Mouse (Mus musculus) intestine, embryonic 16.5 days (tissue): Measurements from ENCODE around the gene 2700049A03Rik. TPM values are rescaled to one million over a fixed set of nuclear protein-coding genes. Genes with fewer than 3 reads are reported as not detected.
A peak's percentile ranks its signal among the peaks of the same experiment; 100 is the strongest.

Experiments
- ATAC-seq: fragments of 200-750 bp; cut with Nextera tagmentation; 2 replicates; pipeline ENCODE4 v1.8.0; 2017; ENCODE audit warnings: moderate TSS enrichment, moderate library complexity
- H3K27ac ChIP-seq: fragments of 300-500 bp; sonication (generic); 2 replicates; pipeline ENCODE4 v1.5.1; 2014; ENCODE audit warnings: mild to moderate bottlenecking, low read length
- H3K27me3 ChIP-seq: fragments of 300-500 bp; sonication (generic); replicated peaks from 2 replicates; pipeline ENCODE4 v1.6.1; 2014; ENCODE audit warnings: low read length, control low read depth, mixed read lengths; ENCODE audit not compliant: control insufficient read depth, insufficient read depth
- H3K36me3 ChIP-seq: fragments of 300-500 bp; sonication (generic); 2 replicates; pipeline ENCODE4 v1.6.1; 2014; ENCODE audit warnings: low read length, control low read depth; ENCODE audit not compliant: control insufficient read depth, insufficient read depth
- H3K4me1 ChIP-seq: fragments of 300-500 bp; sonication (generic); 2 replicates; pipeline ENCODE4 v1.6.1; 2014; ENCODE audit warnings: low read length, control low read depth, mixed read lengths; ENCODE audit not compliant: control insufficient read depth, insufficient read depth
- H3K4me2 ChIP-seq: fragments of 300-500 bp; sonication (generic); 2 replicates; pipeline ENCODE4 v1.6.1; 2014; ENCODE audit warnings: low read depth, low read length, control low read depth
- H3K4me3 ChIP-seq: fragments of 300-500 bp; sonication (generic); 2 replicates; pipeline ENCODE4 v1.5.1; 2014; ENCODE audit warnings: mild to moderate bottlenecking, low read length
- H3K9ac ChIP-seq: fragments of 300-500 bp; sonication (generic); 2 replicates; pipeline ENCODE4 v1.6.1; 2014; ENCODE audit warnings: low read depth, low read length
- H3K9me3 ChIP-seq: fragments of 300-500 bp; sonication (generic); 2 replicates; pipeline ENCODE4 v1.6.1; 2016; ENCODE audit warnings: low read length, control low read depth; ENCODE audit not compliant: control insufficient read depth
- WGBS: fragments of 180-500 bp; shearing (Covaris S2); extraction: QIAGEN DNeasy Blood & Tissue Kit; methylation state at CpG from one replicate; pipeline ENCODE4 v1.1.7; 2014; 5-methylcytosine and 5-hydroxymethylcytosine counted together
- polyA plus RNA-seq: library from polyadenylated mRNA; unstranded; fragments of >200 nt; fragmentation: Nextera tagmentation; extraction: Ambion mirVana; gene quantifications from 2 replicates; pipeline ENCODE4 v1.2.1, GENCODE M21; 2015

2700049A03Rik gene
- polyA plus RNA-seq, 1 experiment from 2014 or later: 11.0 TPM

- 27% methylated on average over 5 of the region's 5 CpGs for WGBS
- no peaks in the 10 kb centered on the region for H3K9me3 ChIP-seq
- peak overlapping the region; percentile 99 for H3K4me3 ChIP-seq
- H3K9ac ChIP-seq: no peak overlapping the region
- H3K27ac ChIP-seq: no peak overlapping the region
- peak overlapping the region; percentile 73 for H3K4me2 ChIP-seq
- no peaks in the 10 kb centered on the region for H3K27me3 ChIP-seq
- ATAC-seq: 0 out of 2 replicates have a peak, but pooled peaks have one; percentile 16
- H3K4me1 ChIP-seq: peaks cover 9% of the 10 kb centered on the region
- H3K36me3 ChIP-seq: peaks cover 7% of the 10 kb centered on the region
Measured at GRCm38 (mm10) chr12:71135581-71135980, 1.1 kb upstream of the 2700049A03Rik start.

DNA sequence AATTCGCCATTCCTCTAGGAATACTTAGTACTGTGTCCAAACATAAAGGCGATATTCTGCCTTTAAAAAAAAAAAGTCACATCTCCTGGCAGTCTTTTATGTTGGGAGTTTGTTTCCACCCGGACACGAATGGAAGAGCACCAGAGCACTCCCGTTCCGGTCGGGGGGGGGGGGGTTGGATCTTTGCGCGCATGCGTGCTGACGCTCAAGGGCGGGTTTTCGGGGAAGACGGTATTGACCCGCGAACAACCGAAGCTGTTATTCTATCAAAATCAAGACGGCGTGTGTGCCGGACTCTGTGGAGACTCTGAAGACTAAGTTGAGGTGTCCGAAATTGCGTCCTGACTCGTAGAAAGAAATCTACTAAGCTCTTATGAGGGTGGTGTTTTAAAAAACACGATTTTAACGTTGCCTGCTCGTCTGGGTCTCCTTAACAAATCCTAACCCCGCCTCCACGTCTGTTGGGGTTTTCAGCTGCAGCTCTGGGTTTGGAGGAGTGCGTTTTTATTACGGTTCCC is 385 bp downstream of the 2700049A03Rik start:
- peak; percentile 77 for ATAC-seq
- no peaks in the 10 kb centered on the region for H3K9me3 ChIP-seq
- H3K9ac ChIP-seq: peak overlapping the region; percentile 97
- peak overlapping the region; percentile 94 for H3K4me2 ChIP-seq
- peaks cover 9% of the 10 kb centered on the region for H3K4me1 ChIP-seq
- WGBS: under 1% methylated on average over 30 of the region's 30 CpGs
- no peaks in the 10 kb centered on the region for H3K27me3 ChIP-seq
- peaks cover 3% of the 10 kb centered on the region; the same call in 1 of the 2 replicates for H3K36me3 ChIP-seq
- peak overlapping the region; percentile 73 for H3K27ac ChIP-seq
- H3K4me3 ChIP-seq: peak overlapping the region; percentile 99

- no peak overlapping the region for H3K27ac ChIP-seq
- H3K9me3 ChIP-seq: no peaks in the 10 kb centered on the region
- peaks cover 3% of the 10 kb centered on the region for H3K36me3 ChIP-seq
- ATAC-seq: no peak
- H3K9ac ChIP-seq: peak overlapping the region; percentile 70
- WGBS: 1% methylated on average over 11 of the region's 11 CpGs
- no peaks in the 10 kb centered on the region for H3K27me3 ChIP-seq
- peaks cover 9% of the 10 kb centered on the region for H3K4me1 ChIP-seq
- peak overlapping the region; percentile 99 for H3K4me3 ChIP-seq
- H3K4me2 ChIP-seq: peak overlapping the region; percentile 94
Measured at GRCm38 (mm10) chr12:71137686-71138085, 1.0 kb downstream of the 2700049A03Rik start.

GRCm38 (mm10) chr12:71139258-71139828 is 2.7 kb downstream of the 2700049A03Rik start:
- peaks cover 9% of the 10 kb centered on the region for H3K4me1 ChIP-seq
- peaks cover 3% of the 10 kb centered on the region for H3K36me3 ChIP-seq
- H3K27ac ChIP-seq: no peak overlapping the region
- H3K4me3 ChIP-seq: no peak overlapping the region
- WGBS: 77% methylated on average over 5 of the region's 5 CpGs
- H3K4me2 ChIP-seq: no peak overlapping the region
- no peak overlapping the region for H3K9ac ChIP-seq
- H3K9me3 ChIP-seq: no peaks in the 10 kb centered on the region
- no peak for ATAC-seq
- H3K27me3 ChIP-seq: no peaks in the 10 kb centered on the region

- Histone ChIP-seq H3K27me3 (no peaks in the 10 kb centered on the region), H3K27ac (no peak overlapping the region), H3K36me3 (peaks cover 3% of the 10 kb centered on the region), H3K4me2 (no peak overlapping the region), H3K4me1 (peaks cover 2% of the 10 kb centered on the region; the same call in 1 of the 2 replicates), H3K9me3 (no peaks in the 10 kb centered on the region), H3K4me3 (no peak overlapping the region), H3K9ac (no peak overlapping the region)
- ATAC-seq: no peak
Measured at GRCm38 (mm10) chr12:71141189-71141588, 4.5 kb downstream of the 2700049A03Rik start.

- peaks cover 11% of the 10 kb centered on the region; the same call in 1 of the 2 replicates for H3K36me3 ChIP-seq
- ATAC-seq: no peak
- H3K9me3 ChIP-seq: no peaks in the 10 kb centered on the region
- H3K27ac ChIP-seq: no peak overlapping the region
- no peaks in the 10 kb centered on the region for H3K4me1 ChIP-seq
- no peak overlapping the region for H3K9ac ChIP-seq
- no peak overlapping the region for H3K4me3 ChIP-seq
- H3K4me2 ChIP-seq: no peak overlapping the region
- H3K27me3 ChIP-seq: no peaks in the 10 kb centered on the region
- 80% methylated on average over 3 of the region's 3 CpGs for WGBS
Measured at GRCm38 (mm10) chr12:71147641-71148040, 11.0 kb downstream of the 2700049A03Rik start.

GRCm38 (mm10) chr12:71148801-71149200 is 12.2 kb downstream of the 2700049A03Rik start:
- Histone ChIP-seq H3K4me3 (no peak overlapping the region), H3K4me1 (no peaks in the 10 kb centered on the region), H3K9me3 (no peaks in the 10 kb centered on the region), H3K27ac (no peak overlapping the region), H3K36me3 (peaks cover 11% of the 10 kb centered on the region; the same call in 1 of the 2 replicates), H3K4me2 (no peak overlapping the region), H3K9ac (no peak overlapping the region), H3K27me3 (no peaks in the 10 kb centered on the region)
- 98% methylated on average over 9 of the region's 9 CpGs for WGBS
- no peak for ATAC-seq

DNA sequence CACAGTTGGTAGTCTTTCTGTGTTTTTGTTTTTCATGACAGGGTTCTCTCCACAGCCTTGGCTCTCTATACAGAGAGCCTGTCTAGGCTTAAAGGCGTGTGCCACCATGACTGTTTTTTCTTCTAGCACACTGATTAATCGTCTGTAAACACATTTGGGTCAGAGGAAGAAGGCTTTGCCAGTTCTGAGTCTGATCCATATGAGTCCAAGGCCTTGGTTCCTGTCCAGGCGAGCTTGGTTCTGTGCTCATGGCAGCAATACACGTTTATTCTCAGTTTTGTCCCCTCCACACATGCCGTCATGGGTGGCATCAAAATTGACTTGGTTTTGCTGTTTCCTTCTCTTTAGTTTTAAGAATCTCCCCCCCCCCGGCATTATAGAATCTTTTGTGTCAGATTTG is 12.8 kb downstream of the 2700049A03Rik start:
- no peak overlapping the region for H3K27ac ChIP-seq
- no peak overlapping the region for H3K4me2 ChIP-seq
- no peaks in the 10 kb centered on the region for H3K27me3 ChIP-seq
- no peak for ATAC-seq
- H3K9me3 ChIP-seq: no peaks in the 10 kb centered on the region
- H3K4me3 ChIP-seq: no peak overlapping the region
- H3K36me3 ChIP-seq: peaks cover 11% of the 10 kb centered on the region; the same call in 1 of the 2 replicates
- WGBS: 86% methylated on average over 6 of the region's 6 CpGs
- H3K9ac ChIP-seq: no peak overlapping the region
- H3K4me1 ChIP-seq: no peaks in the 10 kb centered on the region

GRCm38 (mm10) chr12:71150167-71150566 is 13.5 kb downstream of the 2700049A03Rik start:
- Histone ChIP-seq H3K9me3 (no peaks in the 10 kb centered on the region), H3K4me3 (no peak overlapping the region), H3K27me3 (no peaks in the 10 kb centered on the region), H3K4me2 (no peak overlapping the region), H3K36me3 (peaks cover 11% of the 10 kb centered on the region; the same call in 1 of the 2 replicates), H3K9ac (no peak overlapping the region), H3K4me1 (no peaks in the 10 kb centered on the region), H3K27ac (no peak overlapping the region)
- 91% methylated on average over 8 of the region's 8 CpGs for WGBS
- no peak for ATAC-seq
